Mouse (Mus musculus) neutrophil, adult 65 days (primary cell): ENCODE measurements around the gene Mon1b. TPM values are rescaled to one million over a fixed set of nuclear protein-coding genes. Genes with fewer than 3 reads are reported as not detected.

Experiments used
- total RNA-seq: library from RNA; stranded (reverse); gene quantifications from 2 replicates; pipeline ENCODE4 v1.2.4, GENCODE M21; 2023

Mon1b gene
- 32.2 and 36.1 TPM in 2 replicates for total RNA-seq

GRCm38 (mm10) chr8:113634670-113635591, at the start of gene Mon1b:
Gene Mon1b, plus strand, starts transcription at chr8:113635587.

GRCm38 (mm10) chr8:113642926-113643325, 7.5 kb downstream of the Mon1b start, which contains the start of gene Syce1l:
Gene Syce1l, plus strand, starts transcription at chr8:113643213.

Other genes with a start within 250 kb of the Mon1b start
- 0.59 and 1.8 TPM in 2 replicates for gene Syce1l, start 7.6 kb downstream of the Mon1b start, total RNA-seq
- gene Adamts18, start 213.2 kb downstream of the Mon1b start, total RNA-seq: not detected in 2 replicates